Comparison of ENCODE assay signal across 15 mouse cellular contexts in the genomic region with DNA sequence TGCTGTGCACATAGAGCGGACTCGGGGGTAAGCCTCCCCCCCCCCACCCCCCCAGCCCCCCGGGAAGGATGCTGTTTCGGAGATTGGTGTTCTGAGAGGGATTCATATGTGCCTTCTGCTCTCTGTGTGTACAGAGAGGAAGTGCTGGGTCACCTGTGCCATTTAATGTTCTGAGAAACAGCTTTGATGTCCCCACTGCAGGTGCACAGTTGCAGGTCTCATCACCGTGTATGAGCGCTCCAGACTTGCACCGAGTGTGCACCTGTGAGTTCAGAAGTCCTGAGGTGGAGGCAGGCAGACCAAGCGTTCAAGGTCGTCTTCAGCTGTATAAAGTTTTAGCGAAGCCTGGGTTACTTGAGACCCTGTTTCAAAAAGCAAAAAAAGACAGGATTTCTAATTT.
A peak's percentile ranks its signal among the peaks of the same experiment; 100 is the strongest.
DNase-seq lines count a peak whose midpoint lies in the region.
"Had no signal": no experiment of that assay in that cellular context is flagged by ENCODE, and none has a peak within 500 bp of the region (broad histone marks: within the 10 kb centered on the region; RNA-seq: fewer than 3 reads in every experiment).

No protein-coding gene starts in this region.

- peak; percentile 25 for DNase-seq in heart, adult 11 months
- DNase-seq in heart, adult 9 months (ENCODE audit: low spot score in 2 of 2) = no peak
- peak; percentile 32 for DNase-seq in A20 (ENCODE audit: low read depth, low spot score)
- peak; percentile 59 to 82 for DNase-seq in thymus, adult 18-20 months
- DNase-seq in thymus, postnatal 14 days = peak; percentile 77
- DNase-seq in kidney, postnatal 36 days = no peak
- no peak for DNase-seq in cerebellum, postnatal 36 days
- DNase-seq in right cerebral cortex, postnatal 36 days (ENCODE audit: low spot score in 2 of 2) = no peak
- DNase-seq: adrenal gland, postnatal 14 days; cerebellum, adult 11-12 months; cerebellum, adult 9-10 months; cerebellum, postnatal 25 days; gastrocnemius, adult 2 months; gastrocnemius, postnatal 25 days; heart, postnatal 36 days had no signal

Comparison
In these comparisons a context has a peak if more than half of its experiments do, and no peak if none do; other contexts are left out.
1. DNase-seq: peak in heart, adult 11 months (single experiment), A20 (single experiment), thymus, adult 18-20 months (2 of 2) and thymus, postnatal 14 days (single experiment); none in heart, adult 9 months (0 of 2), kidney, postnatal 36 days (0 of 2), cerebellum, postnatal 36 days (0 of 2) and right cerebral cortex, postnatal 36 days (0 of 2).